Mouse (Mus musculus) erythroblast, embryonic 14.5 days (primary cell): ENCODE results near the gene Sh3kbp1. TPM values are rescaled to one million over a fixed set of nuclear protein-coding genes. Genes with fewer than 3 reads are reported as not detected.

ENCODE experiments used
- H3K27me3 ChIP-seq: 2 replicates; pipeline ENCODE4 v1.6.1; 2012; ENCODE audit warnings: inconsistent platforms; ENCODE audit not compliant: control insufficient read depth
- H3K36me3 ChIP-seq: 2 replicates; pipeline ENCODE4 v1.6.1; 2012; ENCODE audit warnings: mild to moderate bottlenecking, inconsistent platforms; ENCODE audit not compliant: control insufficient read depth
- H3K4me1 ChIP-seq: 2 replicates; pipeline ENCODE4 v1.6.1; 2012; ENCODE audit warnings: inconsistent platforms; ENCODE audit not compliant: control insufficient read depth
- H3K4me3 ChIP-seq: replicated peaks from 2 replicates; pipeline ENCODE3; 2012; ENCODE audit warnings: moderate library complexity, mild to moderate bottlenecking, inconsistent platforms
- H3K9me3 ChIP-seq: 2 replicates; pipeline ENCODE4 v1.6.1; 2012; ENCODE audit warnings: low read length, inconsistent platforms, mixed read lengths; ENCODE audit not compliant: control insufficient read depth
- GATA1 ChIP-seq: IDR thresholded peaks from 2 replicates; pipeline ENCODE4 v1.6.1; 2012; ENCODE audit warnings: low read length, inconsistent platforms, mixed read lengths
- TAL1 ChIP-seq: IDR thresholded peaks from 3 replicates; pipeline ENCODE4 v1.6.1; 2012; ENCODE audit warnings: low read length, inconsistent platforms, mixed read lengths
- polyA plus RNA-seq: library from polyadenylated mRNA; stranded (reverse); fragments of >175 nt; gene quantifications from 2 replicates; pipeline ENCODE4 v1.2.3, GENCODE M21; 2012

Sh3kbp1 gene
- polyA plus RNA-seq, 1 experiment: 0.31 TPM

GRCm38 (mm10) chrX:159912061-159912460 lies 285.0 kb downstream of the Sh3kbp1 start:
- no peak for TF ChIP-seq GATA1
- TF ChIP-seq TAL1: no peak
- no peak overlapping the region for H3K4me3 ChIP-seq
- no peaks in the 10 kb centered on the region for H3K4me1 ChIP-seq
- H3K9me3 ChIP-seq: no peaks in the 10 kb centered on the region
- H3K27me3 ChIP-seq: no peaks in the 10 kb centered on the region
- H3K36me3 ChIP-seq: no peaks in the 10 kb centered on the region

- Histone ChIP-seq H3K36me3 (no peaks in the 10 kb centered on the region), H3K9me3 (no peaks in the 10 kb centered on the region), H3K4me1 (no peaks in the 10 kb centered on the region), H3K27me3 (no peaks in the 10 kb centered on the region), H3K4me3 (no peak overlapping the region)
- TF ChIP-seq TAL1: no peak
Measured at GRCm38 (mm10) chrX:159913489-159913888, 286.4 kb downstream of the Sh3kbp1 start.

- Histone ChIP-seq H3K4me1 (no peaks in the 10 kb centered on the region), H3K9me3 (no peaks in the 10 kb centered on the region), H3K4me3 (no peak overlapping the region), H3K27me3 (no peaks in the 10 kb centered on the region), H3K36me3 (no peaks in the 10 kb centered on the region)
- TF ChIP-seq GATA1 (no peak), TAL1 (no peak)
Measured at GRCm38 (mm10) chrX:159915125-159915524, 288.1 kb downstream of the Sh3kbp1 start.

- Histone ChIP-seq H3K4me3 (no peak overlapping the region), H3K36me3 (no peaks in the 10 kb centered on the region), H3K4me1 (no peaks in the 10 kb centered on the region), H3K27me3 (no peaks in the 10 kb centered on the region; the same call in 1 of the 2 replicates), H3K9me3 (no peaks in the 10 kb centered on the region)
- TF ChIP-seq GATA1 (no peak), TAL1 (no peak)
Measured at GRCm38 (mm10) chrX:159924759-159925158, 297.7 kb downstream of the Sh3kbp1 start.

- Histone ChIP-seq H3K27me3 (no peaks in the 10 kb centered on the region), H3K4me3 (no peak overlapping the region), H3K4me1 (no peaks in the 10 kb centered on the region), H3K36me3 (no peaks in the 10 kb centered on the region), H3K9me3 (no peaks in the 10 kb centered on the region)
- TF ChIP-seq TAL1: no peak
- TF ChIP-seq GATA1: no peak
Measured at GRCm38 (mm10) chrX:159928165-159928564, 301.1 kb downstream of the Sh3kbp1 start.

GRCm38 (mm10) chrX:159928834-159929233 lies 301.8 kb downstream of the Sh3kbp1 start:
- Histone ChIP-seq H3K9me3 (no peaks in the 10 kb centered on the region), H3K4me1 (no peaks in the 10 kb centered on the region), H3K27me3 (no peaks in the 10 kb centered on the region), H3K36me3 (no peaks in the 10 kb centered on the region), H3K4me3 (no peak overlapping the region)
- TF ChIP-seq TAL1 (no peak), GATA1 (no peak)

- H3K9me3 ChIP-seq: no peaks in the 10 kb centered on the region
- no peak overlapping the region for H3K4me3 ChIP-seq
- H3K4me1 ChIP-seq: no peaks in the 10 kb centered on the region
- H3K27me3 ChIP-seq: no peaks in the 10 kb centered on the region
- TF ChIP-seq TAL1 (no peak), GATA1 (no peak)
- no peaks in the 10 kb centered on the region for H3K36me3 ChIP-seq
Measured at GRCm38 (mm10) chrX:159932027-159932426, 305.0 kb downstream of the Sh3kbp1 start.

- Histone ChIP-seq H3K36me3 (no peaks in the 10 kb centered on the region), H3K27me3 (no peaks in the 10 kb centered on the region), H3K4me1 (no peaks in the 10 kb centered on the region), H3K4me3 (no peak overlapping the region), H3K9me3 (no peaks in the 10 kb centered on the region)
- no peak for TF ChIP-seq GATA1
- no peak for TF ChIP-seq TAL1
Measured at GRCm38 (mm10) chrX:159942569-159942968, 315.5 kb downstream of the Sh3kbp1 start.

- Histone ChIP-seq H3K36me3 (no peaks in the 10 kb centered on the region), H3K27me3 (no peaks in the 10 kb centered on the region), H3K9me3 (no peaks in the 10 kb centered on the region), H3K4me3 (no peak overlapping the region), H3K4me1 (no peaks in the 10 kb centered on the region)
- TF ChIP-seq TAL1: no peak
- no peak for TF ChIP-seq GATA1
Measured at GRCm38 (mm10) chrX:159943586-159943985, 316.5 kb downstream of the Sh3kbp1 start.

GRCm38 (mm10) chrX:159953546-159954429 lies 326.7 kb downstream of the Sh3kbp1 start:
- no peak overlapping the region for H3K4me3 ChIP-seq
- no peaks in the 10 kb centered on the region for H3K9me3 ChIP-seq
- no peaks in the 10 kb centered on the region for H3K36me3 ChIP-seq
- peaks cover 2% of the 10 kb centered on the region; the same call in 1 of the 2 replicates for H3K27me3 ChIP-seq
- TF ChIP-seq GATA1: no peak
- no peak for TF ChIP-seq TAL1
- H3K4me1 ChIP-seq: no peaks in the 10 kb centered on the region
